Mouse (Mus musculus) lung, postnatal 25 days (tissue): ENCODE data around the gene Slc44a4.
A peak's percentile ranks its signal among the peaks of the same experiment; 100 is the strongest.
"Not testable (repeated sequence)": the region's sequence is repeated elsewhere in the genome, so short reads cannot be mapped to it uniquely, and the experiment has no call there.

ENCODE experiments used
- DNase-seq: peaks from one replicate; pipeline ENCODE4 v3.0.0; 2022; ENCODE audit warnings: low spot score

Slc44a4 gene

DNA sequence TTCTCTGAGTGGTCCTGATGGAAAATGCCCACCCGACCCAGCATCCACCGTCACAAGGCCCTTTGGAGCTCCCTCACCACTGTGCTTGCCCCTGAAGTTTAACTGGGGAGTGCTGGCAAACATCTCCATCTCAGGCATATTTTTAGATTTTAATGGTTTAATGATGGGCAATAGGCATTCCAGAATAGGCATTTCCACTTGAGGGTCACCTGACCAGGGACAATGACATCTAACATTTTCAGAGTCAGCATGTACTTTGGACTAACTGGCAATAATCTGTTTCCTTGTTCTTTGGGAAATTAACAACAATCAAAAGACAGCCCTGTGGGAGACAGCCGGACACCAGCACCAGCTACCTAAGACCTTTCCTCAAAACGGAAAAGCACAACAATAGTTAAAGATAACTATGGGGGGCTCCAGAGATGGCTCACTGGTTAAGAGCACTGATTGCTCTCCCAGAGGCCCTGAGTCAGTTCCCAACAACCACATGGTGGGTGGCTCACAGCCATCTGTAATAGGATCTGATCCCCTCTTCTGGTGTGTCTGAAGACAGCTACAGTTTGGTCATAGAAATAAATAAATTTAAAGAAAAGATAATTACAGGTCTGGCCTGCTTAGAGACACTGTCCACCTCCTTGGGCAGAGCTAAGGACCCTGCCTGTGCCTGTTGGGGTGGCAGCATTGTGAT lies 29.0 kb downstream of the Slc44a4 start:
- DNase-seq, result no peak

DNA sequence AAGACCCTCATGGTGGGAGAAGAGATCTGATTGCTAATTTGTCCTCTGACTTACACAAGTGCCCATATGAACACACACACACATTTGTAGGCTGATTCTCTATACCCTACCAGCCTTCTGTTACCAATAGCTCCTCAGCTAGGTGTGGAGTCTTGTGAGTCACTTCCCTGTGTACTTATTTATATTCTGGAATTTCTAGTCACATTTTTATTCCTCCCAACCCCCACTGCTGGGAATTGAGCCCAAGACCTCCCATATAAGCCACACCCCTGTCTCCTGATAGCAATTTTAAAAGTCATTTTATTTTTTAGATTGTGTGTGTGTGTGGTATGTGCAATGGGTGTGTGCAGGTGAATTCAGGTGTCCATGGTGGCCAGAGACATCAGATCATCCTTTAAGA lies 30.1 kb downstream of the Slc44a4 start:
- DNase-seq, result no peak

DNA sequence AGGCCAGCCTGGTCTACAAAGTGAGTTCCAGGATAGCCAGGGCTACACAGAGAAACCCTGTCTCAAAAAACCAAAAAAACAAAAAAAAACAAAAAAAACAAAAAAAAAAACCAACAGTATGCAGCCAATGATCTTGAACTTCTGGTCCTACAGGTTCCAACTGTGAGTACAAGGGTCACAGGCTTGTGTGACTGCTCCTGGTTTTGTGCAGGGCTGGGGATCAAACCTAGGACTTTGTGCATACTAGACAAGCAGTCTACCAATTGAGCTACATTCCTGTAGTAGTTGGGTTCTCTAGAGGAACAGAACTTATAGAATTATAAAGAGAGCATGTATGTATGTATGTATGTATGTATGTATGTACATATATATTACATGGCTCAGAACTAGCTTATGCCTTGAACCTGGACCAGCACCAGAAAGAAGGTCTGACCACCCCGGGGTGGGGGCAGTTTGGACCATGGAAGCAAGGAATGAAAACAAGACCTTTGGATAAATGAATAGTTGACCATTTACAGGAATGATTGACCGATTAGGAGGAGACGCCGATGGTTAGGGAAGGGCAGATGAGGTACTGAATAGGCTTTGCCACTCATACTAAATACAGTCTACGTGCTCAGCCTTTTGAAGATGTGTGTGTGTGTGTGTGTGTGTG lies 32.3 kb downstream of the Slc44a4 start:
- DNase-seq, result no peak

DNA sequence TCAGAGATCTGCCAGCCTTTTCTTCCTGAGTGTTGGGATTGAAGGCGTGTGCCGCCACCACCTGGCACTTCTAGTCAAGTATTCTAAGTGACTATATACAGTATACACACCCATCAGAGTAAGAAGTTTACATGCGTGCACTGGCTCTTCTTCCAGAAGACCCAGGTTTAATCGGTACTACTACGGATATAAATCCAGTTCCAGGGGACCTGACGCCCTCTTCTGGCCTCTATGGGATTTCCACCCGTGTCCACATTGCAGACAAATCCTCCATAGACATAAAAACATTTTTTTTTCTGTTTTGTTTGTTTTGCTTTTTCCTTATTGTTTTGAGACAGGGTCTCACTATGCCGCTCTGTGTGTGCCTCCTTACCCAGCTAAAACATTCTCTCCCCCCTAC lies 33.3 kb downstream of the Slc44a4 start:
- DNase-seq, result no peak

DNA sequence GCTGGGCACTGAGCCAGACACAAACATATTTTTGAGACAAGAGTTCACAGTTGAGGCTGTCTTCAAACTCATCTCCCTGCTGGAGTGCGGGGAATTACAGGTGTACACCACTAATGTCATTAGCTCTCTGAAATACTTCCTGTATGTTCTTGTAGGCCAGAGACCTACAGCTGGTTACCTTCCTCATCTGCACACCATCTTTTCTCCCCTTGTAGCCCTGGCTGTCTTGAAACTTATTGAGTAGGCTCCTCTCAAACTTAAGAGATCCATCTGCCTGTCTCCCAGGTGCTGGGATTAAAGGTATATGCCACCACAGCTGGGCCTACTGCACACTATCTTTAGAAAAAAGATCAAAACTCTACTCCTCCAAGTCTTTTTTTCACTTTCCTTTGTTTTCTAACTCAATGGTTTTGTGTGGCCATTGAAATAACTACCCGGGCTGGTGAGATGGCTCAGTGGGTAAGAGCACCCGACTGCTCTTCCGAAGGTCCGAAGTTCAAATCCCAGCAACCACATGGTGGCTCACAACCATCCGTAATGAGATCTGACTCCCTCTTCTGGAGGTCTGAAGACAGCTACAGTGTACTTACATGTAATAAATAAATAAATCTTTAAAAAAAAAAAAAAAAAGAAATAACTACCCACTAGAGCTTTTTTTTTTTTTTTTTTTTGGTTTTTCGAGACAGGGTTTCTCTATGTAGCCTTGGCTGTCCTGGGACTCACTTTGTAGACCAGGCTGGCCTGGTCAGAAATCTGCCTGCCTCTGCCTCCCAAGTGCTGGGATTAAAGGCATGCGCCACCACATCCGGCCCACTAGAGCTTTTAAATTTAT lies 34.7 kb downstream of the Slc44a4 start:
- not testable (repeated sequence) for DNase-seq

DNA sequence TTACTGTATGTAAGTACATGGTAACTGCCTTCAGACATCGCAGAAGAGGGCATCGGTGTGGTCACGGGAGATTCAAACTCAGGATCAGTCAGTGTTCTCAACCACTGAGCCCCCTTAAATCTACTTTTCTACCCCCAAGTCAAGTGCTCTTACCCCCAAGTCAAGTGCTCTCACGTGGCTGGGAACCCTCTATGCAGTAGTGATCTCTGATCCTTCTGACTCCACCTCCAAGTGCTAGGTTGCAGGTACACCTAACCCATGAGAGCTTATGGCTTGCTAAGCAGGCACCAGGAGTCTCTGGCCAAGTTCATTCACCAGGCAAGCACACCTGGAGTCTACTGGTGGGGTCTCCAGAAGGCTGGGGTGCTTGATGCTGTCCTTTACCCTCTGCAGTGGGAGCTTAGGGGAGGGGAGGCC lies 35.3 kb downstream of the Slc44a4 start:
- DNase-seq, result no peak

DNA sequence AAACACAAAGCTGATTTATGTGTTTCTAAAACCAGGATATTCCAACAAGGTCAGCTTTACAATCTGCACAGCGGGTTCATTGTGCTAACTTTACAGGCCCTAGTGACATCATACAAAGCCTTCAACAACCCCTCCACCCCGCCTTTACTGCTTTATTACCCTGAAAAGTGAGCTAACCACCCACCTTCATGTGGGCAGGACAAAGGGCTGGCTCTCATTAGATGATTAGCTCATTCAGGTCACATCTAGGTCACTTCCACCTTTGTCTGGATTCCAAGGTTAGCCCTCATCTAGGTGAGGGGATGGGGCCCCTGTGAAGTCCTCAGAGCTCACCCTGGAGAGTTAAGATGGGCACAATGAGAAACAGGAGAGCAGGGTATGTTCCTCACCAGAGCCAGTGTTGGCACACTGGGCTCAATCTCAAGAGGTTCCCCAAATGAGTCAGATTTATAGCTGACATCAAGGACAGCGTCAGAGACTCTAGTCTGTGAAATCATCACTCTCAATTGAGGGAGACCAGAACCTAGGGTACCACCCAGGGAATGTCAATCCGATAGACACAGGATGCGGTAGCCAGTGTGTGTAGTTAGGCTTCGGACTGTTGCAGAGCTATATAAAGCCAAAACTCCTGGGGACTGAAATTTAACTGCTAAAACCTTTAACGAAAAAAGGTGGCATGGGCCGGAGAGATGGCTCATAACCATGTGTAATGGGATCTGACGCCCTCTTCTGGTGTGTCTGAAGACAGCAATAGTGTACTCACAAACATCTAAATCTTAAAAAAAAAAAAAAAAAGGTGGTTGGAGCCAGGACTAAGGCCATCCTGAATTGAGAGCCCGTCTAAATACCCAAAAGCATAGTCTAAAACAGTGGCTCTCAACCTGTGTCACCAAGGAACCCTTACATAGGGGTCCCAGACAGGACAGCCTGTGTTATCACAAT lies 36.5 kb downstream of the Slc44a4 start:
- DNase-seq, result no peak

DNA sequence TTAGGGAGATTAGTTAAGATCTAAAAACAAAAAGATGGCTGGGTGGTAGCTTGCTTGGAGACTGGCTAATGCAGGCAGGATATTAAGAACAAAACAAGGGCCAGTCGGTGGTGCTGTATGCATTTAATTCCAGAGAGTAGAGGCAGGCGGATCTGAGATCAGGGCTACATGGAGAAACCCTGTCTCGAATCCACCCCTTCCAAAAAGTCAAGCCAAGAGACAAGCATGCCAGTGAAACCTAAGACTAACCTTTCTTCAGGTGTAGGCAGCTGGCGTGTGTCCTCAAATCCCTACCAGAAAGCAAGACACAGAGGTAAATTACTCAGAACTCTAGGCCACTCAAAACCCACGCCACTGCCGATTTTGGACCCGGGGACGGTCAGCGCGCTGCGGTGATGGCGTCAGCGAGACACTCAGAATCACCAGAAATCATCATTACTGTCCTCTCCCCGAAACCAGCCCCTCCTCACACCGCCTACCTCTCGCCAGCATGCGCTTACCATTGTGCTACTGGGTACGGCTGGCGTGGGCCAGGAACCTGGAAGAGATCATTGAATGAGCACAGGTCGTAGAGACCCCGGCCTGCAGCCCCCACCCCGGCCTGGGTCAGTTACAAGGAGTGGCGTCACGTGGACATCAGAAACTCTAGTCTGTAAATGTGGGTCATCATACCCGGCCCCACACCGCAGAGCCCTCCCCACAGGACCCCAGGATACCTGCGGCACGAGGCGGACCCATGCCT lies 37.5 kb downstream of the Slc44a4 start:
- DNase-seq, result no peak

DNA sequence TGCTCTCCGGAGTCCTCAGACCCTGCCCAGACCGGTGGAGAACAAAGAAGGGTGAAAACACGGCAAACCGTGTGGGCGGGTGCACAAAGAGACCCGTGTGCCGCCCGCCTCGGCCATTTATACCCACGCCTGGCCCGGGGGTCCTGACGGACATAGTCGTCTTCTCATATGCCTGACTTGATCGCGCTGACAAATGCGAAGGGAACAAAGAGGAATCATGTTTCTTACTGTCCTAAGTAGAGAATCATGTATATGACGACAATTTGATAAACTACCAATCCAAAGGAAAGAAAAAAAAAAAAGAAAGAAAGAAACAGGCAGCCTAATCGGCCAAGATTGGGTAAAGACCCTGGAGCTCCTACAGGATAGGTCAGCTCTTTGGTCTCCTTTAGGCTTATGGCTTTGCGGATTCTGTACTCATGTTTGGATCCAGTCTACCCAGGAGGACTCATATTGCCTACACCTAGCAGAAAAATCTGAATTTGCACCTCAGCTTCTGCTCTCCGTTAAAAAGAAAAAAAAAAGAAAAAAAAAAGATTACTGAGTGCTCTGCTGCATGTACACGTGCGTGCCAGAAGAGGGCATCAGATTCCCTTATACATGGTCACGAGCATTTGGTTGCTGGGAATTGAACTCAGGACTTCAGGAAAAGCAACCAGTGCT lies 38.2 kb downstream of the Slc44a4 start:
- DNase-seq, result peak; percentile 74

DNA sequence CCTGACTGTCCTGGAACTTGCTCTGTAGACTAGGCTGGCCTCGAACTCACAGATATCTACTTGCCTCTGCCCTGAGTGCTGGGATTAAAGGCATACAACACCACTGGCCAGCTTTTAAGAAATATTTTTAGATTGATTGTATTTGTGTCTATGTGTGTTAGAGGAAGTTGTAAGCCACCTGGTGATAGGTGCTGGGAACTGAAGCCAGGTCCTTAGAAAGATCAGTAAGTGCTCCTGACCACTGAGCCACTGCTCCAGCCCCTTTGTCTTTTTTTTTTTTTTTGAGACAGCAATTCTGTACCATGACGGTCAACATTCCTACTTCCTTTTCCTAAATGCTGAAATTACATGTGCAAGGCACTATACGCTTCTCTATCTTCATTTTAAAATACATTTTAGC lies 39.0 kb downstream of the Slc44a4 start:
- DNase-seq, result no peak

DNA sequence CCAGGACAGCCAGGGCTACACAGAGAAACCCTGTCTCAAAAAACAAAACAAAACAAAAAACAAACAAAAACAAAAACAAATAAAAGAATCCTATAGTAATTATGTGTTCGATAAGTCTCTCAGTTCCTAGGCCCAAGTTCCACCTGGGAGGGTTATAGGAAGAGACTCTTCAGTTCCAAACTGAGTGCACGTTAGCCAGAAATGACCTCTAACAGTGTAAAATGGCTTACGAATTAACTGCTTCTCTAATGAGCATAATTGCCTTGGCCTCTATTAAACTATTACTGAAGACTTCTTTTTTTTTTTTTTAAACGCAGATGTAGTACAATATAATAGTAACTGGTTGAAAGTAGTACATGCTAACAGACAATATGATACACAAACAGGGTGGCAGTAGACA lies 39.6 kb downstream of the Slc44a4 start:
- no peak for DNase-seq

DNA sequence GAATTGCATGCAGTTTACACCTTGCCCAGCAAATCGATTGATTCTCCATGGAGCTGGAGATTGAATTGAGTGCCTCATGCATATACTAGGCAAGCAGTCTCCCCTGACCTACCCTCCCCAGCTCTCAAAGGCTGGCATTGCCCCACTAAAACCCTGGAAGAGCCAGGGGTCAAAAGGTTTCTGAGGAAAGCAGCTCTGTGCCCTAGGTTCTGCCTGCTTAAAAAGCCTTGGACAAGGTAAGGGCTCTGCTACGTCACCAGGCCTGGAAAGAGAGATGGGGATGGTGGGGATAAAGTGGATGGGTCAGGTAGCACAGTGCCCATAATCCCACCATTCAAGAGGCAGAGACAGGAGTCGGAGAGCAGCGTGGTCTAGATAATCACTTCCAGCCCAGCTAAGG lies 40.6 kb downstream of the Slc44a4 start:
- no peak for DNase-seq

DNA sequence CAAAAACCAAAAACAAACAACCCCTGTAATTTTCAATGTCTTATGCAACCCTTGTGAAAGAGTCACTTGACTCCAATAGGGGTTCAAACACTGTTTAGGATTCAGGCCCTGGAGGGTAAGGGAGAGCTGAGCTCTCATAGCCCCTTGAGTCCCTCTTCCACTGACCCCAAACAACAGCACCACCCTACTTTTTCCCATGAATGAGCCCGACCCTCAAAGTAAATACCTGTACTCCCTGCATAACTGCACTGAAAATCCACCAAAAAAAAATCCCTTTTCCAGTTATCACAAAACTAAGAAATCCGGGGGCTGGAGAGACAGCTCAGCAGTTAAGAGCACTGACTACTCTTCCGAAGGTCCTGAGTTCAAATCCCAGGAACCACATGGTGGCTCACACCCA lies 41.6 kb downstream of the Slc44a4 start:
- DNase-seq, result no peak

DNA sequence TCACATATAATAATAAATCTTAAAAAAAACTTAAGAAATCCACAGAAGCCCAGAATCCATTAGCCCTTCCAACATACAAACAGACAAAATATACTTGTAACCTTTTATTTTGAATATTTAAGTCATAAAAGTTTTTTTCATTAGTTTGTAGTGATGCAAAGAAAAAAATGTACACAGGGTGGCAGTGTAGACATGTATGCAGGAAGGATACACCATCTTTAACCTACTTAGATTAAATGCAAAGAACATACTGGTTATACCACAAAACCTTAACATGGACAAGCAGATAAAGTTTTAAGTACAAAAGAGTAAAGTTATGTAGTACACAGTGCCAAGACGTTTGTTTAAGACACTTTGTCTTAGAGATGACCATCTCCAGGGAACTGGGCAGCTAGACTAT lies 42.1 kb downstream of the Slc44a4 start:
- DNase-seq, result no peak

DNA sequence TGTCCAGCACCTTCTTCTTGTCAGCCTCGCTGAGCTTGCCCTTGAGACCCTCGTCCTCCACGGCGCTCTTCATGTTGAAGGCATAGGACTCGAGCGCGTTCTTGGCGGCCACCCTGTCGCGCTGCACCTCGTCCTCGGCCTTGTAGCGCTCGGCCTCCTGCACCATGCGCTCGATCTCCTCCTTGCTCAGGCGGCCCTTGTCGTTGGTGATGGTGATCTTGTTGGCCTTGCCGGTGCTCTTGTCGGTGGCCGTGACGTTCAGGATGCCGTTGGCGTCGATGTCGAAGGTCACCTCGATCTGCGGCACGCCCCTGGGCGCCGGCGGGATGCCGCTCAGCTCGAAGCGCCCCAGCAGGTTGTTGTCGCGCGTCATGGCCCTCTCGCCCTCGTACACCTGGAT lies 43.0 kb downstream of the Slc44a4 start:
- not testable (repeated sequence) for DNase-seq

DNA sequence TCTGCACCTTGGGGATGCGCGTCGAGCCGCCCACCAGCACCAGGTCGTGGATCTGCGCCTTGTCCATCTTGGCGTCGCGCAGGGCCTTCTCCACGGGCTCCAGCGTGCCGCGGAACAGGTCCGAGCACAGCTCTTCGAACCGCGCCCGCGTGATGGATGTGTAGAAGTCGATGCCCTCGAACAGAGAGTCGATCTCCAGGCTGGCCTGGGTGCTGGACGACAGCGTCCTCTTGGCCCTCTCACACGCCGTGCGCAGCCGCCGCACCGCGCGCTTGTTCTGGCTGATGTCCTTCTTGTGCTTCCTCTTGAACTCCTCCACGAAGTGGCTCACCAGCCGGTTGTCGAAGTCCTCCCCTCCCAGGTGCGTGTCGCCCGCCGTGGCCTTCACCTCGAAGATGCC lies 43.7 kb downstream of the Slc44a4 start:
- not testable (repeated sequence) for DNase-seq

DNA sequence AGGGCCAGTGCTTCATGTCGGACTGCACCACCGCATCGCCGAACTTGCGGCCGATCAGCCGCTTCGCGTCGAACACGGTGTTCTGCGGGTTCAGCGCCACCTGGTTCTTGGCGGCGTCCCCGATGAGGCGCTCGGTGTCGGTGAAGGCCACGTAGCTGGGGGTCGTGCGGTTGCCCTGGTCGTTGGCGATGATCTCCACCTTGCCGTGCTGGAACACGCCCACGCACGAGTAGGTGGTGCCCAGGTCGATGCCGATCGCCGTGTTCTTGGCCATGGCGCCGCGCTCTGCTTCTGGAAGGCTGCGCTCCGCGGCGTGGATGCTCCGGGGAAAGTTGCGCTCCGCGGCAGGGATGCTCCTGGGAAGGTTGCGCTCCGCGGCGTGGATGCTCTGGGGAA lies 44.5 kb downstream of the Slc44a4 start:
- DNase-seq, result not testable (repeated sequence)

DNA sequence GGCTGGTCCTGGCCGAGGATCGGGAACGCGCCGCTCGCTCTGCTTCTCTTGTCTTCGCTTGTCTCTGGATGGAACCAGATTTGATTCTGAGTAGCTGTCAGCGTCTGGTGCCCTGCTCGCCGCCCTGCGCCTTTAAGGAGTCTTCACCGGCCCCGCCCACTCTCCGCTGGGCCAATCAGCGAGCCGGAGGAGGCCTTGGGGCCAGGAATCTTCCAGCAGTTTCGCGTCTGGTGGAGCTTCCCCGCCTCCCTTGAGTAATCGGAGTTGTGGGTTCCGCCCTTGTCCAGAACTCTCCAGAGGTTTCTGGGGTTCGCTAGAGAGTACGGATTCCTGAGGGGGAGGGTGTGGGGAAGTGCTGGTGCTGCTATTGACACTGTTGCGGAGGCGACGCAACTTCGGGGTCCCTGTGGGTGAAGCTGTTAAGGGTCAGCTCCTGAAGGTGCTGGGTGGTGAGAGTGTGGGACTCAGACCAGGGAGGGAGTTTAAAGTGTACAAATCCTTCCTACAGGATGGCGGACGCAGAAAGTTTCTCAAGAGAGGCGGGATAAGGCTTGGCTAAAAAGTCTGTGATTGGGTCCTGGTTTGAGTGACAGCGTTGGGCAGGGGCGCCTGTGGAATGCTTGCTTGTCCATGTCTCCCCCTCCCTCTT lies 45.0 kb downstream of the Slc44a4 start, which contains the start of gene Hspa1b:
Hspa1b (minus strand) TSS at position 109 of the 649 bp plus-strand sequence.
- peak; percentile 89 for DNase-seq

DNA sequence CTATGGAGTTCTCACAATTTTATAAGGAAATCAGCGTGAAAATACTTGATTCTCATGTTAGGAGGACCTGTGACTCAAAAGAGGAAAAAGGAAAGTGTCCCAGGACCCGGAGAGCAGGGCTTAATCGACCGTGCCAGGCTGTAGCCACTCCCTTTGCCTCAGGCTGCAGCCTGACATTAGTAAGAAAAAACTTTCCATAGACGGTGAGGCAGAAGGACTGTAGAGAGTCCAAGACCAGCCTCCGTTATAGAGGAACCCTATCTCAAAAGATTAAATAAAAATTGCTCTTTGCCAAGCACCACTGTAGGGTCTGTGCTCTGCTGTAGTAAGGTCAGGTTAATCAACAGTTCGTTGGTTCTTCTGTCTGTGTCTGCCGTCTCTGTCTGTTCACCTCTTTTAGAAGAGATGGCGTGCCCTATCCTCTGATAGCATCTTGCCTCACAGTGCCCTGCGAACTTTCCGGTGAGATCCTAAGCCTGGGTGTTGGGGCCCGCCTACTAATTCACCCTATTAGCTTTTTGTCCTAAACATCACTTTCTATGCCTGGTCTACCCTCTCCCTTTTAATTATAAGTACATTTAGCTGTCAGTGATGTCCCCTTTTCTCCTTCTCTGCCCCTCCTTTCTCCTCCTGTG lies 45.7 kb downstream of the Slc44a4 start:
- peak; percentile 49 for DNase-seq
